Mouse (Mus musculus) liver, embryonic 14.5 days (tissue): ENCODE measurements at regions not wholly inside any gene's neighbourhood (a gene's known extent, or its start where the extent isn't known, plus 50 kb on each side); places are given as distances from the start of the nearest gene placed in this dataset.

ENCODE experiments used
- CTCF ChIP-seq: IDR thresholded peaks from 2 replicates; pipeline ENCODE4 v1.5.1; 2016; ENCODE audit warnings: antibody characterized with exemption, low read depth, control low read depth
- EP300 ChIP-seq: IDR thresholded peaks from 2 replicates; pipeline ENCODE4 v1.6.1; 2016; ENCODE audit warnings: antibody characterized with exemption, low read depth

DNA sequence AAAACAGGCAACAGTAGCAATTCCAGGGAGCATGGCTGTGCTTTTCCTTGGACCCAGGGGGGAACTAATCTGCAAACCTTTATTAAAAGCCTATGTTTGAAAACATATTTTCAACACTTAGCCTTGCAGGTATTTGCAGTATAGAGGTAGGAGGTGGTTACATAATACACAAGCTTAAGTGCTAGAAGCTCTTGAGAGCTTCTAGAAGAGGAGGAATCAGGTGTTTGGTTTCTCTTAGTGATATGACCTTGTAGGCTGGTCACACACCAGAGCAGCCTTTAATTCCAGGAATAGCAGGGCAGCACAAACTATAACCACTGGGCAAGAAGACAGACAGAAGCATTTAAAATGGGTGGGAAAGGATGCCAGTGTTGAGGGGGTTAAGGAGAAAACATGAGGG lies 201.7 kb upstream of the Nt5c1b start:
- no peak for TF ChIP-seq CTCF
- TF ChIP-seq EP300 = no peak
